ENCODE assay signal across 9 mouse cellular contexts in the genomic region with DNA sequence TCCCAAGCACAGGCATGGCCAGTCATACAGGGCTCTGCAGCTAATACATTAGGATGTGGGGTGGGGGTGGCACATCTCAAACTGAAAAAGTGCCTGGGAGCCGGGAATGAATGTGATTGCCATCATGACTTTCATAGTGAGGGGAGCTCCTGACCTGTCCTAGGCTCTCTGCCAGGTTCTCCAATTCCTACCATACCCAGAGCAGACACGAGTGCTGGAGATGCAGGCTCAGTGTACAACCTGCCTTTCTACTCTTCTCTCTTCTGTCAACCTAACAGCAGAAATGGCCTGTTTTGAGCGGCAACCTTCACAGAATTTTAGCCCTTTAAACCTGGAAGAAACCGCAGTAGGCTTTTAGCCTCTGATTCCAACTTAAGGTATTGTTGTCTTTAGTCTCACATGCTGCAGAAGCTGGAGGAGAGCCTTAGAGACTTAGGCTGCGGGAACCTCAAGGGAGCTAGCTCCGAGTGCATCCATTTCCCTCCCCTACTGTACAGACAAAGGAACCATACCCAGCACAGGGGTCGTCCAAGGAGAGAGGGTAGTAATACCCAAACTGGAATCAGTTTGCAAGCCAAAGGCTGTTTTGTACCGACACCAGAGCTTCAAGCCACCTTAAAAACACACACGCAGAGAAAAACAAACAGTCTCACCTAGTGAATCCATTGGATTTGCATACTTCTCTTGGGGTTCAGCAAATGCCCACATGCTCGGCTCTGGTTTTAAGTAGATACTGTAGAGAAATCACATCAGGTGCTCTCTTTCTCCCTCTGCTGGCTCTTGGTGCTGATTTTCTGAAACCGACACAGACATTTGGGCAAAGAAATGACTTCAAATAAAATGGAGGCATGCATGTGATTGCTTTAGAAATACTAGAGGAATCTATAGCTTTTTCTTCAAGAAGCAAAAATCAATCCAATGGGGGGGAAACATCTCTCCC.
DNase-seq lines count a peak whose midpoint lies in the region; ATAC-seq and TF ChIP-seq lines count a peak whose summit lies in the region.
"Had no signal": no experiment of that assay in that cellular context is flagged by ENCODE, and none has a peak within 500 bp of the region (broad histone marks: within the 10 kb centered on the region; RNA-seq: fewer than 3 reads in every experiment).

No protein-coding gene starts in this region.

- H3K27ac ChIP-seq in kidney, postnatal 0 days: no peak overlapping the region
- H3K27ac ChIP-seq in kidney, embryonic 14.5 days (ENCODE audit: low read depth, low read length): no peak overlapping the region

- no peak overlapping the region for H3K9ac ChIP-seq in kidney, postnatal 0 days (ENCODE audit: low read depth, low read length)
- H3K9ac ChIP-seq in kidney, embryonic 14.5 days (ENCODE audit: low read depth, low read length): no peak overlapping the region

- 37% methylated on average over 11 of the region's 11 CpGs for WGBS in kidney, postnatal 0 days
- 42% methylated on average over 11 of the region's 11 CpGs for WGBS in kidney, embryonic 14.5 days

- TF ChIP-seq CTCF in kidney, postnatal 0 days (IDR thresholded peaks at IDR 0.05; ENCODE audit: low read depth): peak; percentile 56

- H3K4me3 ChIP-seq in kidney, postnatal 0 days (replicated peaks; ENCODE audit: low read depth, low read length): no peak overlapping the region
- H3K4me3 ChIP-seq in kidney, embryonic 14.5 days (ENCODE audit: low read length): no peak overlapping the region
- H3K4me3 ChIP-seq: megakaryocyte, embryonic 14.5 days had no signal

- no peaks in the 10 kb centered on the region for H3K36me3 ChIP-seq in kidney, postnatal 0 days (ENCODE audit: insufficient read depth, low read length)
- no peaks in the 10 kb centered on the region for H3K36me3 ChIP-seq in kidney, embryonic 14.5 days (ENCODE audit: control insufficient read depth, insufficient read depth, low read length)

- no peak overlapping the region for H3K4me2 ChIP-seq in kidney, postnatal 0 days (ENCODE audit: low read length)
- no peak overlapping the region for H3K4me2 ChIP-seq in kidney, embryonic 14.5 days (replicated peaks; ENCODE audit: low read depth, low read length)

- intact Hi-C loops in left cerebral cortex, postnatal 25 days (cut with DNase I): no loop called here
- intact Hi-C loops in heart, postnatal 14 days (cut with DNase I): no loop called here

- H3K4me1 ChIP-seq in kidney, postnatal 0 days (replicated peaks; ENCODE audit: insufficient read depth, low read length): no peaks in the 10 kb centered on the region
- H3K4me1 ChIP-seq in kidney, embryonic 14.5 days (ENCODE audit: control insufficient read depth, insufficient read depth, low read length): no peaks in the 10 kb centered on the region
- H3K4me1 ChIP-seq: megakaryocyte, embryonic 14.5 days had no signal

- peak; percentile 38 for DNase-seq in kidney, postnatal 0 days (ENCODE audit: low spot score)
- DNase-seq in adrenal gland, postnatal 36 days: peak; percentile 22 to 42
- DNase-seq in frontal cortex, postnatal 10 days (ENCODE audit: low spot score in 2 of 2): peak; percentile 43 to 59
- peak; percentile 64 to 85 for DNase-seq in left cerebral cortex, postnatal 25 days (ENCODE audit: low spot score in 2 of 2)
- DNase-seq in telencephalon, adult 2 months (ENCODE audit: low read depth, low spot score): peak; percentile 67
- DNase-seq in MN1 (ENCODE audit: low spot score): no peak
- no peak for DNase-seq in heart, postnatal 14 days

- ATAC-seq in kidney, postnatal 0 days (replicated peaks; ENCODE audit: low FRiP score, low read depth): no peak
- ATAC-seq in kidney, embryonic 14.5 days (ENCODE audit: low FRiP score, low TSS enrichment): no peak

- no peaks in the 10 kb centered on the region for H3K27me3 ChIP-seq in kidney, postnatal 0 days (ENCODE audit: insufficient read depth, low read length)
- H3K27me3 ChIP-seq in kidney, embryonic 14.5 days (ENCODE audit: control insufficient read depth, insufficient read depth, low read length): no peaks in the 10 kb centered on the region
- H3K27me3 ChIP-seq: megakaryocyte, embryonic 14.5 days had no signal

- H3K9me3 ChIP-seq in kidney, postnatal 0 days (replicated peaks; ENCODE audit: low read length): no peaks in the 10 kb centered on the region
- H3K9me3 ChIP-seq in kidney, embryonic 14.5 days (ENCODE audit: control insufficient read depth, low read length): no peaks in the 10 kb centered on the region

Comparison
In these comparisons a context has a peak if more than half of its experiments do, and no peak if none do; other contexts are left out.
1. DNase-seq: peak in kidney, postnatal 0 days (single experiment), adrenal gland, postnatal 36 days (2 of 2), frontal cortex, postnatal 10 days (2 of 2), left cerebral cortex, postnatal 25 days (2 of 2) and telencephalon, adult 2 months (single experiment); none in MN1 (single experiment) and heart, postnatal 14 days (0 of 2).